Mouse (Mus musculus) forebrain, embryonic 11.5 days (tissue): ENCODE measurements around the gene Ccdc151. TPM values are rescaled to one million over a fixed set of nuclear protein-coding genes. Genes with fewer than 3 reads are reported as not detected.

Experiments
- ATAC-seq: fragments of 200-750 bp; cut with Nextera tagmentation; replicated peaks from 2 replicates; pipeline ENCODE4 v1.8.0; 2017; ENCODE audit warnings: moderate TSS enrichment; ENCODE audit not compliant: low FRiP score
- DNase-seq: peaks from one replicate; pipeline ENCODE4 v3.0.0-alpha.2; 2017; ENCODE audit warnings: low spot score
- H3K27ac ChIP-seq: fragments of 300-500 bp; sonication (generic); 2 replicates; pipeline ENCODE4 v1.5.1; 2014; ENCODE audit warnings: low read depth, low read length
- H3K27me3 ChIP-seq: fragments of 300-500 bp; sonication (generic); 2 replicates; pipeline ENCODE4 v1.6.1; 2014; ENCODE audit warnings: mild to moderate bottlenecking, low read length, mixed read lengths; ENCODE audit not compliant: control insufficient read depth, insufficient read depth
- H3K36me3 ChIP-seq: fragments of 300-500 bp; sonication (generic); 2 replicates; pipeline ENCODE4 v1.6.1; 2014; ENCODE audit warnings: mild to moderate bottlenecking, low read length, moderate library complexity, mixed read lengths; ENCODE audit not compliant: control insufficient read depth, insufficient read depth
- H3K4me1 ChIP-seq: fragments of 300-500 bp; sonication (generic); replicated peaks from 2 replicates; pipeline ENCODE4 v1.6.1; 2014; ENCODE audit warnings: low read length, mixed read lengths; ENCODE audit not compliant: control insufficient read depth, insufficient read depth
- H3K4me2 ChIP-seq: fragments of 300-500 bp; sonication (generic); 2 replicates; pipeline ENCODE4 v1.6.1; 2014; ENCODE audit warnings: low read depth, mild to moderate bottlenecking, low read length, moderate library complexity, mixed read lengths; ENCODE audit not compliant: severe bottlenecking
- H3K4me3 ChIP-seq: fragments of 300-500 bp; sonication (generic); 2 replicates; pipeline ENCODE4 v1.5.1; 2014; ENCODE audit warnings: low read depth, low read length
- H3K9ac ChIP-seq: fragments of 300-500 bp; sonication (generic); 2 replicates; pipeline ENCODE4 v1.6.1; 2014; ENCODE audit warnings: low read length
- H3K9me3 ChIP-seq: fragments of 300-500 bp; sonication (generic); 2 replicates; pipeline ENCODE4 v1.6.1; 2016; ENCODE audit warnings: low read length, mixed read lengths; ENCODE audit not compliant: control insufficient read depth
- whole genome bisulfite sequencing: fragments of 180-500 bp; shearing (Covaris S2); extraction: QIAGEN DNeasy Blood & Tissue Kit; methylation state at CpG from one replicate; pipeline ENCODE4 v1.1.7; 2014; 5-methylcytosine and 5-hydroxymethylcytosine counted together
- polyA plus RNA-seq: library from polyadenylated mRNA; unstranded; fragments of >200 nt; fragmentation: Nextera tagmentation; extraction: Ambion mirVana; gene quantifications from 2 replicates; pipeline ENCODE4 v1.2.1, GENCODE M21; 2014

The Ccdc151 gene
- polyA plus RNA-seq, 1 experiment from 2014 or later: 6.9 TPM

DNA sequence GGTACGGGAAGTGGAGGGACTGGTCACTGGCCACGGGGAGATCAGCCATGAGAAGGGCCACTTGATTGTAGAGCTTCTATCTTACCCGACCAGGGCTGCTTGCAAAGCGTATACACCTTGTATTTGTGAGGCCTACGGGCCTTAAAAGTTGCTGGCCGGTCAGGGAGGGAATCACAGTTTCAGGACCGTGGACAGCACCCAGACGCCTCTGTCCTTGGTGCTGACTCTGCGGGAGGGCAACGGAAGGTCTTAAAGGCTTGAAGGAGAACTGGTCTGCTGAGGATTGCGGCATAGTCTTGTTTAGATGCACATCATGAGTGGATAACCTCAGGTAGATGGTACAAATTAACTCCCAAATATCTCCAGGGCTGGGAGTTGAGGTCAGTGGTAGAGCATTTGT, 52.1 kb downstream of the Ccdc151 start:
- Histone ChIP-seq H3K4me2 (no peak overlapping the region), H3K36me3 (no peaks in the 10 kb centered on the region), H3K27ac (no peak overlapping the region), H3K4me1 (peaks cover 4% of the 10 kb centered on the region; the same call in 1 of the 2 replicates), H3K9ac (no peak overlapping the region), H3K27me3 (no peaks in the 10 kb centered on the region), H3K9me3 (no peaks in the 10 kb centered on the region), H3K4me3 (no peak overlapping the region)
- no peak for ATAC-seq
- peak; percentile 87 for DNase-seq
- 21% methylated on average over 11 of the region's 11 CpGs for WGBS

DNA sequence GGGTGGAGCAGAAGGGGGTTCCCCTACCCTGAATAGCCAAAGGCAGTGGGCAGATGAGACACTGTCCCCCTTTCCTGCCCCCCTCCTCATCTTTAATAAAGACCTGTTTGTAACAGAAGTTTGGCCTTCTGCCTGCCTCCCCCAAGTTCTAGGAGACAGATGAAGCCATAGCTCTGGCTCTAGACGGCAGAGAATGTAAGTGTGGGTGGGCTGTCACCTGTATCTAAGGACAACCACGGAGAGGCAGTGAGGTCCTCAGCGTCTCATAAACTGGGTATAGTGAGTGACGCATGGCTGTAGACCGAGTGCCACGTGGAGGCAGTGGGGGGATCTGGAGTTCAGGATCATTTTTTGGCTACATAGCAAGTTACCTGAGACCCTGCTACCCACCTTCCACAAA, 53.6 kb downstream of the Ccdc151 start:
- Histone ChIP-seq H3K27ac (no peak overlapping the region), H3K4me3 (no peak overlapping the region), H3K4me2 (no peak overlapping the region), H3K9ac (no peak overlapping the region), H3K4me1 (peaks cover 4% of the 10 kb centered on the region; the same call in 1 of the 2 replicates), H3K9me3 (no peaks in the 10 kb centered on the region), H3K27me3 (no peaks in the 10 kb centered on the region), H3K36me3 (no peaks in the 10 kb centered on the region)
- ATAC-seq (no peak), DNase-seq (no peak)
- 68% methylated on average over 6 of the region's 6 CpGs for WGBS

DNA sequence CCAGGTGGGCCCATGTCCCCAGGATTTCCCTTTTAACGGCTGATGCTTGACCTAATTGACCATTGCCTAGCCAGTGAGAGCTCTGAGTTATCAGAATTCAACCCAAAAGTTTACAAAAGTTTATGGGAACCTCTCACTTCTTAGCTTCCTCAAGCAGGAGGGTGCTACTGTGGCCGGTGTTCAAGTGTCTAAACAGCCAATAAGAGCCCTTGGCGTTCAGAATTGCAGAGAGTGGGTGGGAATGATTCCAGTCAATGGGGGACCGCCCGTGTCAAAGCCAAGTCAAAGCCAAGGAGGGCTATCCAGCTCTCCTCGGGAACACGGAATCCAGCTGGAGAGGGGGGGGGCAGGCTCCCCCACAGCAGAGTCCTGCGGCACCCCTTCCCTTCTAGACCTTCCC, 54.3 kb downstream of the Ccdc151 start:
- Histone ChIP-seq H3K9me3 (no peaks in the 10 kb centered on the region), H3K36me3 (no peaks in the 10 kb centered on the region)
- no peak for ATAC-seq

DNA sequence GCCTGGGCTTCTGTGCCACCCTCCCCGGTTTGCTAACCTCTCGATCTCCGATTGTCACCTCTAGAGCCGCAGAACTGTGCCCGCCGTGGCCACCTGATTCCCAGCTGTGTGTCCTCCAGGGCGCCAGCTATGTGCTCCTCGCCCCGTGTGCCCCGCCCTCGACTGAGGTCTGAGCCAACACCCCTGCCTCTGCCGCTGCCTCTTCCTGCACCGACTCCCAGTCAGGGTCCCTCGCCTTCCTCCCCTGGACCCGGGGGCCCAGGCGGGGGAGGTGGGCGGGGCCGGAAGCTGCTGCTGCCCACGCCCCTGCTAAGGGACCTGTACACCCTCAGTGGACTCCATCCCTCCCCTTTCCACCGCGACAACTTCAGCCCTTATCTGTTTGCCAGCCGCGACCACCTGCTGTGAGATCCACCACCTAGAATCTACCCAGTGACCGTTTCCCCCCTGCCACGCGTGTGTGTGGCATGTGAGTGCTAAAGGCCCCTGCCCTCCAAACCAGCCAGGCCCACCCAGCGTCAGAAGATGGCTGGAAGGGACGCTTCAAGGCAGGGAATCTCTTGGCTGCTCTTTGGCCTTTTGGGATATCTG, 54.8 kb downstream of the Ccdc151 start:
- Histone ChIP-seq H3K4me1 (peaks cover 2% of the 10 kb centered on the region; the same call in 1 of the 2 replicates), H3K27ac (no peak overlapping the region), H3K9me3 (no peaks in the 10 kb centered on the region), H3K4me3 (no peak overlapping the region), H3K27me3 (no peaks in the 10 kb centered on the region), H3K4me2 (peak overlapping the region; percentile 15; the same call in 1 of the 2 replicates), H3K36me3 (no peaks in the 10 kb centered on the region), H3K9ac (0 out of 2 replicates have a peak overlapping the region, but pooled peaks have one; percentile 5)
- 4% methylated on average over 28 of the region's 28 CpGs for WGBS
- ATAC-seq (no peak), DNase-seq (no peak)

More for the DNA sequence above, 54.3 kb downstream of the Ccdc151 start:
- WGBS: 54% methylated on average over 8 of the region's 8 CpGs
- no peak for DNase-seq
- no peak overlapping the region for H3K4me2 ChIP-seq
- H3K27ac ChIP-seq: no peak overlapping the region
- H3K4me1 ChIP-seq: peaks cover 2% of the 10 kb centered on the region; the same call in 1 of the 2 replicates
- no peak overlapping the region for H3K4me3 ChIP-seq
- H3K9ac ChIP-seq: no peak overlapping the region
- H3K27me3 ChIP-seq: no peaks in the 10 kb centered on the region

DNA sequence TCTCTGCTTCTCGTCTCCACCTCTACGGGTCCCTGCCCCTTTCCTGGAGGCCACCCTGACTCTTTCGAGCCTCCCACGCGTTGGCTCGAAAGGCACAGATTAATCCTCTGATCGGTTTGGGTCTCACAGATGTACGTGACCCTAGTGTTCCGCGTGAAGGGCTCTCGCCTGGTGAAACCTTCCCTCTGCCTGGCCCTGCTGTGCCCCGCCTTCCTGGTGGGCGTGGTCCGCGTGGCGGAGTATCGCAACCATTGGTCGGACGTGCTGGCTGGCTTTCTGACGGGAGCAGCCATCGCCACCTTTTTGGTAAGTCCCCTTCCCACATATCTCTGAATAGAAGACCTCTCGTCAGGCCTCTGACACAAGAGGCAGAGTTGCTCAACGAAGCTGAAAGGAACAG, 58.2 kb downstream of the Ccdc151 start:
- H3K36me3 ChIP-seq: no peaks in the 10 kb centered on the region
- H3K27me3 ChIP-seq: no peaks in the 10 kb centered on the region
- H3K9ac ChIP-seq: no peak overlapping the region; the same call in 1 of the 2 replicates
- ATAC-seq (no peak), DNase-seq (no peak)
- WGBS: 28% methylated on average over 23 of the region's 23 CpGs
- peaks cover 2% of the 10 kb centered on the region; the same call in 1 of the 2 replicates for H3K4me1 ChIP-seq
- H3K4me3 ChIP-seq: no peak overlapping the region
- no peak overlapping the region for H3K27ac ChIP-seq
- H3K9me3 ChIP-seq: no peaks in the 10 kb centered on the region
- H3K4me2 ChIP-seq: no peak overlapping the region

GRCm38 (mm10) chr9:21943638-21944037, 58.8 kb downstream of the Ccdc151 start:
- Histone ChIP-seq H3K9ac (no peak overlapping the region), H3K4me3 (no peak overlapping the region), H3K36me3 (no peaks in the 10 kb centered on the region), H3K4me2 (no peak overlapping the region), H3K9me3 (no peaks in the 10 kb centered on the region), H3K27me3 (no peaks in the 10 kb centered on the region), H3K27ac (no peak overlapping the region), H3K4me1 (peaks cover 2% of the 10 kb centered on the region; the same call in 1 of the 2 replicates)
- DNase-seq: no peak
- ATAC-seq: no peak
- WGBS: 59% methylated on average over 12 of the region's 12 CpGs

DNA sequence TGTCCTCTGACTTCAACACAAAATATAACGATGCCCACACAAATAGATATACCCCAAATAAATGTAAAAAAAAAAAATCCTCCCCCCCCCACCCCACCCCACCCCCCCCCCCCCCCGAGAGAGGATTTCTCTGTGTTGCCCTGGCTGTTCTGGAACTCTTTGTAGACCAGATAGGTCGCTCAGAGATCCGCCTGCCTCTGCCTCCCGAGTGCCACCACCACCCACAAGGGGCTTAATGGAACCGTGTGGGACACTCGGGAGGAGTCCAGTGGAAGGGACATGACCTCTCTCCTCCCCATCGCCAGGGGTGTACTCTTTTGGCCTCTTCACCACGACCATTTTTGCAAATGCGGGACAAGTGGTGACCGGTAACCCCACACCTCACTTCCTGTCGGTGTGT, 59.4 kb downstream of the Ccdc151 start:
- H3K27me3 ChIP-seq: no peaks in the 10 kb centered on the region
- no peak overlapping the region for H3K4me3 ChIP-seq
- no peak overlapping the region for H3K4me2 ChIP-seq
- ATAC-seq: no peak
- 84% methylated on average over 11 of the region's 12 CpGs for WGBS
- no peak overlapping the region for H3K9ac ChIP-seq
- H3K27ac ChIP-seq: no peak overlapping the region
- no peak for DNase-seq
- no peaks in the 10 kb centered on the region for H3K36me3 ChIP-seq
- H3K4me1 ChIP-seq: peaks cover 2% of the 10 kb centered on the region; the same call in 1 of the 2 replicates
- H3K9me3 ChIP-seq: no peaks in the 10 kb centered on the region
